Mouse (Mus musculus) kidney, adult 10 weeks (tissue): ENCODE results near the gene Grid1. TPM values are rescaled to one million over a fixed set of nuclear protein-coding genes. Genes with fewer than 3 reads are reported as not detected.

Source experiments
- polyA plus RNA-seq: library from polyadenylated mRNA; stranded (reverse); fragments of 350-450 nt; fragmentation: Illumina TruSeq; extraction: RNeasy Lipid Tissue Mini Kit (QIAGEN cat#74804); gene quantifications from one replicate; pipeline ENCODE4 v1.2.3, GENCODE M21; 2014; ENCODE audit warnings: low read depth, low replicate concordance

Grid1 gene
- 0.20 TPM for polyA plus RNA-seq

GRCm38 (mm10) chr14:34819919-34820652, at the start of gene Grid1:
TSS of gene Grid1 (plus strand) at chr14:34820108.

Other genes starting within 250 kb of the Grid1 start
- 1.1 TPM for gene Ldb3, start 231.4 kb upstream of the Grid1 start, polyA plus RNA-seq
- not detected for gene Opn4, start 220.0 kb upstream of the Grid1 start, polyA plus RNA-seq
- gene Wapl, start 146.2 kb upstream of the Grid1 start, polyA plus RNA-seq, result 117 TPM